Mouse (Mus musculus): ENCODE measurements around the gene Mvk. TPM values are rescaled to one million over a fixed set of nuclear protein-coding genes. Genes with fewer than 3 reads are reported as not detected.

Mvk gene
- polyA plus RNA-seq (2016; fragmentation: Nextera tagmentation; extraction: Ambion mirVana) = 37.5 and 40.1 TPM in 2 replicates

DNA sequence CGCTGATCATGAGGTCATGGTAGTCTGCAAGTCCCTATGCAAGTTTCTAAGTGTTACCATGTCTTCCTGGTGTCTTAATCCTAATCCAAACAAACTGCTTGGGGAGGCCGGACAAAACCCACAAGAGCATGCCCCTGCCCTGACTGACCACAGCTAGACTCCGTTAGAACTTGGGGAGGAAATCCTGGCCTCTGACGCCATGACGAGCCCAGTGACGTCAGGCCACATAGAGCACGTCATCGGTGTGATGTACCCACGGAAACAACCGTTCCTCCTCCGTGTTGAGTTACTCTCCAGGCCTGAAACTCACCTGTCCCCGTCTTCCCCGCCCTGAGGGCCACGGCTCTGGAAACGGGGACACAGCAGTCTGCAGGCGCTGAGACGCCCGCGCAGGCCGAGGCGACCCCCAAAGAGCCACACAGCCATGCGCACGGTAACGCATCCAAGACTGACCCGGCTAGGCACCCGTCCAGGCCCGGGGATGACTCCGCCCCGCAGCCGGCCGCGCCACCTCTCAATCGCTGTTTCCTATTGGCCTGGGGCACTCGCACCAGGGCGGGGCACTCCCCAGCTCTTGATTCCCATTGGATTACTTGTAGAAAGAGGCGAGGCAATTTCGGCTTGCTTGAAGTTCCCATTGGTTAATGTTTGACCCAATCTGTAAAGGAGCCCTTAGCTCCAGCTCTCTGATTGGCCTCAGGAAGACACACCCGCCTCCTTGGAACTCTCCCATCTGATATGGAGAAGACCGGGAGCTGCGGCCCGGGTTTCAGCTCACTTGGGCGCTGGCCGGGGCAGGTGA is at the start of gene Mvk, which contains the start of gene Mmab:
TSS of gene Mvk (plus strand) at position 704 of the 802 bp plus-strand sequence.
TSS of gene Mmab (minus strand) at position 495 of the 802 bp plus-strand sequence.
- peaks cover 8% of the 10 kb centered on the region for H3K4me1 ChIP-seq (replicated peaks)
- peak within 1 kb of the TSS; percentile 69 for H3K9ac ChIP-seq (replicated peaks)
- H3K9me3 ChIP-seq = no peaks in the 10 kb centered on the region
- peak within 1 kb of the TSS; percentile 66 for H3K4me3 ChIP-seq (replicated peaks)
- peak; percentile 98 for ATAC-seq (ENCODE audit: insufficient number of reproducible peaks, insufficient read depth, low FRiP score, low TSS enrichment, low read depth)
- WGBS = 2% methylated on average over 43 of the region's 43 CpGs
- peak within 1 kb of the TSS; percentile 50; the same call in 1 of the 2 replicates for H3K27ac ChIP-seq
- no peaks in the 10 kb centered on the region for H3K27me3 ChIP-seq
- peak within 1 kb of the TSS; percentile 83 for H3K4me2 ChIP-seq
- peaks cover 32% of the 10 kb centered on the region for H3K36me3 ChIP-seq

DNA sequence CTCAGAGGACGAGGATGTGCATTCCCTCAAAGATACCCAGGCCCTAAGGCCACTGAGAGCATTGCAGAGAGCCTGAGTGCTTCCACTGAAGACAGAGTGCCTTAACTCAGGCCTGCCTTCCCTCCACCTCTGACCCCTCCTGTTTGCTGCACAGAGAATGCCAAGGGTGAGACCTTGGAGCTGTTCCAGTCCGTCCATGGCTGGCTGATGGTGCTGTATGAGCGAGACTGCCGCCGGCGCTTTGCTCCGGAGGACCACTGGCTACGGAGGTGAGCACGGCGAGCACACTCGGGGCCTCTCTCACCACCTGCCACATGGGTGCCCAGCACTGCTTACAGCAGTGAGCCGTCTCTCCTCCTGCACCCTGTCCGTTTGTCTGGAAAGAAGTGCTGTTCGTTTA is 37.5 kb upstream of the Mvk start:
- Histone ChIP-seq H3K36me3 (peaks cover 100% of the 10 kb centered on the region), H3K9me3 (no peaks in the 10 kb centered on the region), H3K9ac (replicated peaks) (no peak overlapping the region), H3K4me1 (replicated peaks) (no peaks in the 10 kb centered on the region), H3K4me2 (no peak overlapping the region), H3K4me3 (replicated peaks) (no peak overlapping the region), H3K27ac (no peak overlapping the region), H3K27me3 (no peaks in the 10 kb centered on the region)
- ATAC-seq (ENCODE audit: insufficient number of reproducible peaks, insufficient read depth, low FRiP score, low TSS enrichment, low read depth) = no peak
- WGBS = 91% methylated on average over 14 of the region's 14 CpGs

DNA sequence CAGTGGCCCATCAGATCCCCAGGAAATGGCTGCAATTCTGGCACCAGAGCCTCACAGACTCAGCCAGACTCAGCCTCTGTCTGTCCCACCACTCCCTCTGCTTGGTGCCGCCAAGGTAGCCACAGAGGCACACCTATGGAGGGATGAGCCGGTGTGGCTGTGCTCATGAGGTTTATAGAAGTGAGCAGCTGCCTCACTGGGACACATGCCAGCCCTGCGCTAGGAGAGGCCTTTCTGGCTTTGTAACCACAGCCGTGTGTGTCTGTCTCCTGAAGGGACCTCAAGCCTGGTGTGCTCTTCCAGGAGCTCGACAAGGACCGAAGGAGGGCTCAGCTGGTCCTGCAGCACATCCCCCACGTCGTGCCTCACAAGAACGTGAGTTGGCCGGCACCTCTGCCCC is 36.8 kb upstream of the Mvk start:
- Histone ChIP-seq H3K9ac (replicated peaks) (no peak overlapping the region), H3K4me1 (replicated peaks) (no peaks in the 10 kb centered on the region), H3K27me3 (no peaks in the 10 kb centered on the region), H3K36me3 (peaks cover 100% of the 10 kb centered on the region), H3K4me3 (replicated peaks) (no peak overlapping the region), H3K4me2 (no peak overlapping the region), H3K9me3 (no peaks in the 10 kb centered on the region), H3K27ac (no peak overlapping the region)
- WGBS = 88% methylated on average over 10 of the region's 10 CpGs
- ATAC-seq (ENCODE audit: insufficient number of reproducible peaks, insufficient read depth, low FRiP score, low TSS enrichment, low read depth) = no peak

GRCm38 (mm10) chr5:114407810-114408209 is 36.3 kb upstream of the Mvk start:
- no peaks in the 10 kb centered on the region for H3K9me3 ChIP-seq

DNA sequence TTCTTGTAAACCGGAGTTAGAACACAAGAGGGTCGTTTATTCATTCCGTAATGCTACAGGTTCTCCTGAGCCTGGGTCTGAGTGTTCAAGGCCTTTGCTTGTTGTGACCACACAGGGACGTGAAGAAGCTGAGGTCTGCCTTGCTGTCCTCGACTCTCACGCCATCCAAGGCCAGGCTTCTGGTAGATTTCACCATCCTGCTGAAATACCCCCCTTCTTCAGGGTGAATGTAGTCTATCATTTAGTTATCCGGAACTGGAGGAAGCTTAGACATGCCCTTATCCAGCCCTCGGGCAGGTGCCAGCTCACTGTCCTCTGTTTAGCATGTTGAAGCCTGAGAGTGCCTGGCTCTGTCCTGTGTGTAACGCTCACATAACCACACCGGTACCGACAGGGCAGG is 35.2 kb upstream of the Mvk start:
- ATAC-seq (ENCODE audit: insufficient number of reproducible peaks, insufficient read depth, low FRiP score, low TSS enrichment, low read depth) = no peak
- WGBS = 92% methylated on average over 11 of the region's 11 CpGs
- H3K36me3 ChIP-seq = peaks cover 100% of the 10 kb centered on the region

More at GRCm38 (mm10) chr5:114407810-114408209, 36.3 kb upstream of the Mvk start:
- H3K4me2 ChIP-seq = no peak overlapping the region
- H3K4me3 ChIP-seq (replicated peaks) = no peak overlapping the region
- no peaks in the 10 kb centered on the region for H3K27me3 ChIP-seq
- H3K9ac ChIP-seq (replicated peaks) = no peak overlapping the region
- peaks cover 100% of the 10 kb centered on the region for H3K36me3 ChIP-seq
- H3K27ac ChIP-seq = no peak overlapping the region
- ATAC-seq (ENCODE audit: insufficient number of reproducible peaks, insufficient read depth, low FRiP score, low TSS enrichment, low read depth) = no peak
- WGBS = 93% methylated on average over 9 of the region's 9 CpGs
- no peaks in the 10 kb centered on the region for H3K4me1 ChIP-seq (replicated peaks)

GRCm38 (mm10) chr5:114410429-114410828 is 33.6 kb upstream of the Mvk start:
- Histone ChIP-seq H3K36me3 (peaks cover 100% of the 10 kb centered on the region), H3K4me1 (replicated peaks) (no peaks in the 10 kb centered on the region)
- WGBS = 87% methylated on average over 13 of the region's 13 CpGs

More for the DNA sequence above, 35.2 kb upstream of the Mvk start:
- H3K27me3 ChIP-seq = no peaks in the 10 kb centered on the region
- H3K4me3 ChIP-seq (replicated peaks) = no peak overlapping the region
- H3K9ac ChIP-seq (replicated peaks) = no peak overlapping the region
- H3K4me2 ChIP-seq = no peak overlapping the region
- H3K9me3 ChIP-seq = no peaks in the 10 kb centered on the region
- no peak overlapping the region for H3K27ac ChIP-seq
- no peaks in the 10 kb centered on the region for H3K4me1 ChIP-seq (replicated peaks)

DNA sequence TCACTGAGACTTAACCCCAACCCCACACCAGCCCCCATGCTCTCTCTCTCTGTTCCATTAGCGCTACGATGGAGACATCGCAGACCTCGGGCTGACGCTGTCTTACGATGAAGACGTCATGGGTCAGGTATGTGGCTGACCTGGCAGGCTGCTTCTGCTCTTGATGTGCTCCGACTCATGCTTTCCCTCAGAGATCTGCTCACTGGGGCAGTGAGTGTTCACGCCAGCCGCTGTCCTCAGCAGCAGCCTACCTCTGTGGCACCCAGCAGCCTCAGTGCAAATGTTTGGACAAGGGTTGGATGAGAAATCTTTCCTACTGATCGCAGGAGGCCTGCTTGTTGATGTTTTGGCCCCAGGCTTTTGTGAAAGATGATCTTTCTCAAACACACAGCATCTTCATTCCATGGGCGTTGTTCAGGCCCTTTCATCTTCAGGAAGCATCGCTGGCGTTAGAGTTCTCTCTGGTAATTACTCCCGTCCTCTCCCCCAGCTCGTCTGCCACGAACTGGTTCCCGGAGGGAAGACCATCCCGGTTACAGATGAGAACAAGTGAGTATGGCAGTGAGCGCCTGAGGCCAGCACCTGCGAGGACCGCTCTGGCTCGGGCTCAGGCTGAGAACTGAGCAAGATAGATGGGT is 31.6 kb upstream of the Mvk start:
- H3K27me3 ChIP-seq = no peaks in the 10 kb centered on the region
- no peak overlapping the region for H3K9ac ChIP-seq (replicated peaks)
- no peak overlapping the region for H3K27ac ChIP-seq
- no peak overlapping the region for H3K4me3 ChIP-seq (replicated peaks)
- H3K4me1 ChIP-seq (replicated peaks) = no peaks in the 10 kb centered on the region
- WGBS = 65% methylated on average over 23 of the region's 23 CpGs
- no peak overlapping the region for H3K4me2 ChIP-seq
- H3K36me3 ChIP-seq = peaks cover 100% of the 10 kb centered on the region
- no peaks in the 10 kb centered on the region for H3K9me3 ChIP-seq
- no peak for ATAC-seq (ENCODE audit: insufficient number of reproducible peaks, insufficient read depth, low FRiP score, low TSS enrichment, low read depth)

More at GRCm38 (mm10) chr5:114410429-114410828, 33.6 kb upstream of the Mvk start:
- H3K9ac ChIP-seq (replicated peaks) = no peak overlapping the region
- H3K4me3 ChIP-seq (replicated peaks) = no peak overlapping the region
- no peak overlapping the region for H3K27ac ChIP-seq
- no peak overlapping the region for H3K4me2 ChIP-seq
- no peak for ATAC-seq (ENCODE audit: insufficient number of reproducible peaks, insufficient read depth, low FRiP score, low TSS enrichment, low read depth)
- no peaks in the 10 kb centered on the region for H3K9me3 ChIP-seq
- no peaks in the 10 kb centered on the region for H3K27me3 ChIP-seq

GRCm38 (mm10) chr5:114413067-114413735 is 30.9 kb upstream of the Mvk start:
- ATAC-seq (ENCODE audit: insufficient number of reproducible peaks, insufficient read depth, low FRiP score, low TSS enrichment, low read depth) = no peak
- H3K4me2 ChIP-seq = no peak overlapping the region
- no peaks in the 10 kb centered on the region for H3K4me1 ChIP-seq (replicated peaks)
- H3K36me3 ChIP-seq = peaks cover 100% of the 10 kb centered on the region
- no peak overlapping the region for H3K4me3 ChIP-seq (replicated peaks)
- H3K27me3 ChIP-seq = no peaks in the 10 kb centered on the region
- WGBS = 76% methylated on average over 16 of the region's 16 CpGs
- no peak overlapping the region for H3K9ac ChIP-seq (replicated peaks)
- H3K9me3 ChIP-seq = no peaks in the 10 kb centered on the region
- no peak overlapping the region for H3K27ac ChIP-seq

GRCm38 (mm10) chr5:114415606-114416005 is 28.5 kb upstream of the Mvk start:
- H3K9me3 ChIP-seq = no peaks in the 10 kb centered on the region
- H3K27ac ChIP-seq = no peak overlapping the region
- no peak overlapping the region for H3K9ac ChIP-seq (replicated peaks)
- peaks cover 100% of the 10 kb centered on the region for H3K36me3 ChIP-seq
- H3K4me3 ChIP-seq (replicated peaks) = no peak overlapping the region
- ATAC-seq (ENCODE audit: insufficient number of reproducible peaks, insufficient read depth, low FRiP score, low TSS enrichment, low read depth) = no peak
- H3K4me2 ChIP-seq = no peak overlapping the region
- 97% methylated on average over 5 of the region's 5 CpGs for WGBS
- no peaks in the 10 kb centered on the region for H3K4me1 ChIP-seq (replicated peaks)
- no peaks in the 10 kb centered on the region for H3K27me3 ChIP-seq

DNA sequence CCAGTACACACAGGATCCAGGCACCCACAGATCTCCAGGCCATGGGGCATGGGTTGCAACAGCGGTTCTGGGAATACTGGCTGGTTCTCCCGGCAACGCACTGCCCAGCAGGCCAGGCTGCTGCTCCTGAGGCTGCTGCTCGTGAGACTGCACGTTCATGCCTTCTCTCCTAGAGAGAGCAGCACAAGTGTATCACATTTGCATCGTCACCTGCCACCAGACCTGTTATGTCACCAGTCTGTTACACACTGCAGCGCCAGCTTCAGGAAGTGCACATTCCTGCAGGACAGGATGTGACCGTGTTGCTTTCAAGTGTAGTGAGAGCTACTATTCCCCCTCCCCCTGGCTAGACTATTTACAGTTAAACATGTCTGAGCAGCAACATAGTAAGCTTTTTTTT is 27.2 kb upstream of the Mvk start:
- Histone ChIP-seq H3K9ac (replicated peaks) (no peak overlapping the region), H3K4me2 (no peak overlapping the region), H3K4me1 (replicated peaks) (no peaks in the 10 kb centered on the region), H3K36me3 (peaks cover 95% of the 10 kb centered on the region), H3K9me3 (no peaks in the 10 kb centered on the region), H3K27me3 (no peaks in the 10 kb centered on the region), H3K4me3 (replicated peaks) (no peak overlapping the region), H3K27ac (no peak overlapping the region)
- no peak for ATAC-seq (ENCODE audit: insufficient number of reproducible peaks, insufficient read depth, low FRiP score, low TSS enrichment, low read depth)
- 87% methylated on average over 8 of the region's 8 CpGs for WGBS

DNA sequence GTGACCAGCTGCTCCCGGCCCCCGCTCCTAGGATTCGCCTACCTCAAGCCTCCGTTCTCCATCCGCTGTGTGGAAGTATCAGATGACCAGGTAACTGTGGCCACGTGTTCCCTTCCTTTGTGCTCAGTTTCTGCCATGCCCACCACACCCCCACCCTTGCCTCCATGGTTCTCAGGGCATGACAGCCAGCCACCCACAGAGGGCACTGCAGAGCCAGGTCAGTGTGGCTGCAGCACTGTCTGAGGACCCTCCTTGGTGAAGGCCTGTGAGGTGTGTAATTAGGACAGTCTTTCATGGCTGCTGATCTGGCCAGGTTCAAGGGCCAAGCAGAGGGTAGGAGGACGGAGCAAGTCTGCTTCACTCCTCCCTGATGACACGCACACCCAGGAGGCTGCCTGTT is 25.5 kb upstream of the Mvk start:
- H3K4me3 ChIP-seq (replicated peaks) = no peak overlapping the region
- no peak overlapping the region for H3K27ac ChIP-seq
- H3K27me3 ChIP-seq = no peaks in the 10 kb centered on the region
- H3K9me3 ChIP-seq = no peaks in the 10 kb centered on the region
- 84% methylated on average over 8 of the region's 8 CpGs for WGBS
- no peak for ATAC-seq (ENCODE audit: insufficient number of reproducible peaks, insufficient read depth, low FRiP score, low TSS enrichment, low read depth)
- H3K9ac ChIP-seq (replicated peaks) = no peak overlapping the region
- H3K4me2 ChIP-seq = no peak overlapping the region
- no peaks in the 10 kb centered on the region for H3K4me1 ChIP-seq (replicated peaks)
- H3K36me3 ChIP-seq = peaks cover 78% of the 10 kb centered on the region

All from limb, embryonic 12.5 days (tissue).